Mouse (Mus musculus): ENCODE results near the gene Gnai2. TPM values are rescaled to one million over a fixed set of nuclear protein-coding genes. Genes with fewer than 3 reads are reported as not detected.

The Gnai2 gene
- polyA plus RNA-seq, 1 experiment from 2014 or later, result 265 TPM

DNA sequence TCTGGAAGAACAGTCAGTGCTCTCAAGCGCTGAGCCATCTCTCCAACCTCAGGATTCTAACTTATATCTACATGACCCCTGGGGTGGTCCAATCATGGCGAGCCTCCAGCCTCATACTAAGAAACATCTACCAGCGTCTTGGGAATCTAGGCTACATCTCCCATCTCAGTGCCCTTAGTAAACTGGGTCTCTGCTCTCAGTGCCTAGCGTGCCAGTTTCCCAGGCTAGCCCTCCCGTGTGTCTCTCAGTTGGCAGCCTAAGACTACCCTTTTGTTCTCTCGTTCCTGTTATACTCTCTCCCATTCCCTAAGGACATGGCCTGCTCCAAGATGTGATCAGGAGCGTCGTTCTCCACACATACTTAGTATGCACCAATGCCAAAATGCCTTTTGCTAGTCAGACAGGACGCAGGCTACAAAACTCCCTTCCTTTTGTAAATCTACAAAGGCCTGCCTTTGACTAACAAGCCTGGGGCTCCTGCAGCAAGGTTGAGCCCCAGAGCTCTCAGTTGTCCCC is 3.8 kb downstream of the Gnai2 start:
- Histone ChIP-seq H3K9ac (ENCODE audit: low read depth, low read length) (no peak overlapping the region), H3K36me3 (ENCODE audit: control insufficient read depth, insufficient read depth) (peaks cover 5% of the 10 kb centered on the region; the same call in 1 of the 2 replicates), H3K27me3 (replicated peaks; ENCODE audit: control insufficient read depth, insufficient read depth, low read length) (no peaks in the 10 kb centered on the region), H3K9me3 (ENCODE audit: control insufficient read depth) (no peaks in the 10 kb centered on the region), H3K4me3 (ENCODE audit: low read depth, low read length) (no peak overlapping the region), H3K4me2 (replicated peaks; ENCODE audit: low read depth) (peak overlapping the region; percentile 13; the same call in 1 of the 2 replicates), H3K27ac (ENCODE audit: low read depth, low read length) (no peak overlapping the region), H3K4me1 (replicated peaks; ENCODE audit: control insufficient read depth, insufficient read depth, low read length) (peaks cover 23% of the 10 kb centered on the region)
- WGBS, result 83% methylated on average over 9 of the region's 9 CpGs
- ATAC-seq, result no peak
- TF ChIP-seq CTCF (IDR thresholded peaks at IDR 0.05; ENCODE audit: low read depth), result no peak

DNA sequence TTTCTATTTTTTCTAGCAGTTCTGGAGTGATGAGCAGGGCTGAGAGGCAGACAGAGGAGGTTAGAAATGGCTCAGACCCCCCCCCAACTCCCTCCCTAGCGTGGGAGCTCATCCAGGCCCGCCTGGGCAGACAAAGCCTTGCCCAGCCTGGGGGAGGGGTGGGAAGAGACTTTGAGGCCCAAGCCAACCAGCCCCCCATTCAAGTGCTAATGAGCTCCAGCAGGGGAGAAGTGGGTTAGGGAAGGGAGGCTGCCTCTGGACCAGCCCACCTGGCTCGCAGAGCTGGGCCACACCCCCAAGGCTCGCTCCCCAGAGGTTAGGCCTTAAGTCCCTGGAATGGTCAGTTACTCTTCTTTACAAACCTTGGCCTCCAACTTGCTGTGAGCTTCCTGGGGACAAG is 4.6 kb downstream of the Gnai2 start:
- Histone ChIP-seq H3K36me3 (ENCODE audit: control insufficient read depth, insufficient read depth) (peaks cover 5% of the 10 kb centered on the region; the same call in 1 of the 2 replicates), H3K27me3 (replicated peaks; ENCODE audit: control insufficient read depth, insufficient read depth, low read length) (no peaks in the 10 kb centered on the region), H3K4me1 (replicated peaks; ENCODE audit: control insufficient read depth, insufficient read depth, low read length) (peaks cover 20% of the 10 kb centered on the region), H3K4me3 (ENCODE audit: low read depth, low read length) (no peak overlapping the region), H3K9me3 (ENCODE audit: control insufficient read depth) (no peaks in the 10 kb centered on the region), H3K9ac (ENCODE audit: low read depth, low read length) (no peak overlapping the region), H3K4me2 (replicated peaks; ENCODE audit: low read depth) (peak overlapping the region; percentile 27; the same call in 1 of the 2 replicates), H3K27ac (ENCODE audit: low read depth, low read length) (no peak overlapping the region)
- TF ChIP-seq CTCF (IDR thresholded peaks at IDR 0.05; ENCODE audit: low read depth), result no peak
- no peak for ATAC-seq
- 50% methylated on average over 4 of the region's 4 CpGs for WGBS

DNA sequence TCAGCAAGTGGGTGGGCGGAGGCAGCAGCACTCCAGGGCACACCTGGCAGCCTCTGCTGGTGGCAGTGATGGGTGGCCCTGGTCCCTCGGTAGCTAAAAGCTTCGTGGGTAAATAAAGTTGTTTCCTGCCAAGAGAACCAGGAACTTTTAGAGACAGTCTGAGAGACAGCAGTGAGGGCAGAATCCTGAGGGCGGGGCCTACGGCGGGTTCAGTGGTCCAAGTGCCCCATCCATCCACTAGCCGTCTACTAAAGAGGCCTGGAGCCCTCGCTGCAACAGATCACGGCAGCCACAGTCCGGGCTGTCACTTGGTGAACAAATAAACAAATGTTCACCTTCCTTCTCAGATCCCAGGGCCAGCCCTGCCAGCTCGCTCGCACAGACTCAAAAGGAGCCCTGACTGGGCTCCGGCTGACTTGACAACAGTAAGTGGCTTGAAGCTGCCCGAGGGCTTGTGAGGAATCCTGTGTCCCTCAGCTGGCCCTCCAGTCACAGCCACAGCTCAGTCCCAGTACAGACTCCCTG is 5.2 kb downstream of the Gnai2 start:
- H3K9ac ChIP-seq (ENCODE audit: low read depth, low read length), result no peak overlapping the region
- 27% methylated on average over 14 of the region's 14 CpGs for WGBS
- ATAC-seq, result no peak

DNA sequence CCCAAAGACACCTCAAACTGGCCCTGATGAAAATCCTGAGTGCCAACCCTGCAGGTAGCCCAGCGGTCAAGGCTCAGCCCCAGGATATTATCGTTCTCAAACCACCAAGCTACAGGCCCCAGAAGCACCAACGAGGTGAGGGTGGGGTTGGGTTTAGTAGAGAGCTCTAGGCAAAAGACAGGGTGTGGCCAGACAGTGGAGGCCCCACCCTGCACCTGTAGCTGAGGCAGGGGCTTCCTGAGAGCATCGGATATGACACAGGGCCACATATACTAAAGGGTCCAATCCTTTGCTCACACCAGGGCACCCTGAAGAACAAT is 5.8 kb downstream of the Gnai2 start:
- 18% methylated on average over 4 of the region's 4 CpGs for WGBS
- ATAC-seq, result no peak
- Histone ChIP-seq H3K27me3 (replicated peaks; ENCODE audit: control insufficient read depth, insufficient read depth, low read length) (no peaks in the 10 kb centered on the region), H3K4me3 (ENCODE audit: low read depth, low read length) (no peak overlapping the region), H3K4me2 (replicated peaks; ENCODE audit: low read depth) (0 out of 2 replicates have a peak overlapping the region, but pooled peaks have one; percentile 32), H3K9me3 (ENCODE audit: control insufficient read depth) (no peaks in the 10 kb centered on the region), H3K27ac (ENCODE audit: low read depth, low read length) (peak overlapping the region; percentile 54; the same call in 1 of the 2 replicates), H3K9ac (ENCODE audit: low read depth, low read length) (no peak overlapping the region), H3K36me3 (ENCODE audit: control insufficient read depth, insufficient read depth) (peaks cover 14% of the 10 kb centered on the region; the same call in 1 of the 2 replicates), H3K4me1 (replicated peaks; ENCODE audit: control insufficient read depth, insufficient read depth, low read length) (peaks cover 22% of the 10 kb centered on the region)
- TF ChIP-seq CTCF (IDR thresholded peaks at IDR 0.05; ENCODE audit: low read depth), result no peak

More for the DNA sequence above, 5.2 kb downstream of the Gnai2 start:
- H3K4me1 ChIP-seq (replicated peaks; ENCODE audit: control insufficient read depth, insufficient read depth, low read length), result peaks cover 21% of the 10 kb centered on the region
- no peak overlapping the region for H3K4me3 ChIP-seq (ENCODE audit: low read depth, low read length)
- no peaks in the 10 kb centered on the region for H3K9me3 ChIP-seq (ENCODE audit: control insufficient read depth)
- H3K4me2 ChIP-seq (replicated peaks; ENCODE audit: low read depth), result peak overlapping the region; percentile 27
- no peaks in the 10 kb centered on the region for H3K27me3 ChIP-seq (replicated peaks; ENCODE audit: control insufficient read depth, insufficient read depth, low read length)
- peaks cover 11% of the 10 kb centered on the region; the same call in 1 of the 2 replicates for H3K36me3 ChIP-seq (ENCODE audit: control insufficient read depth, insufficient read depth)
- no peak for TF ChIP-seq CTCF (IDR thresholded peaks at IDR 0.05; ENCODE audit: low read depth)
- H3K27ac ChIP-seq (ENCODE audit: low read depth, low read length), result peak overlapping the region; percentile 57; the same call in 1 of the 2 replicates

DNA sequence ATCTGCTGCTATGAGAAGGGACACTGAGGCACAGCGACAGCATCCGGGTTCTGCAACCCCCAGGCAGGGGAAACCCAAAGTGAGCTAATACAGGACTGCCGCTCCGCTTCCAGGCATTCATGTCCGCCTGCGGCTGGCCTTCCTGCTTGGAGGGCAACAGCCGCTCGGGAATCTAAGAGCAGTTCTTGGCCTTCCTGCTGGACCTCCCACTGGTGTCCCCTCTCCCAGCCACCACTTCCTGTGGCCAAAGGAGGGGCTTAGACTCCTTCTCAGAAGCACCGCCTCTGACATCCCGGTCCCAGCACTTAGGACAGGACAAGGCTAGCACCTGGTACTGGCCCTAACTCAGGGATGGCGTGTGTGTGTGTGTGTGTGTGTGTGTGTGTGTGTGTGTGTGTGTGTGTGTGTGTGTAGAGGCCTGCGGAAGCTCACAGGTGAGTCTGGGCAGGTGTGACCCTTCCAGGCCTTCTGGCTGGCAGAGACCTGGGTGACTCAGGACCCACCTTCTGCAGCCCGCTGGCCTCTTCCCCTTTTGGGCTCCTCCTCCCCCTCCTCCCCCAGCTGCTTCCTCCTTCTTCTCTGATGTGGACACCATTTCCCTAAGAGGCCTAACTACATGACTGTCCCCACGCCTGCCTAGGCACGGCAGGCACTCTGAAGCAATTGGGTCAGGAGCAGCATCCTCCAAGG is 6.3 kb downstream of the Gnai2 start:
- ATAC-seq, result no peak
- H3K36me3 ChIP-seq (ENCODE audit: control insufficient read depth, insufficient read depth), result peaks cover 14% of the 10 kb centered on the region; the same call in 1 of the 2 replicates
- 56% methylated on average over 15 of the region's 15 CpGs for WGBS
- peak overlapping the region; percentile 32 for H3K4me2 ChIP-seq (replicated peaks; ENCODE audit: low read depth)
- no peak overlapping the region for H3K4me3 ChIP-seq (ENCODE audit: low read depth, low read length)
- no peak overlapping the region for H3K9ac ChIP-seq (ENCODE audit: low read depth, low read length)
- peak overlapping the region; percentile 54; the same call in 1 of the 2 replicates for H3K27ac ChIP-seq (ENCODE audit: low read depth, low read length)
- peaks cover 27% of the 10 kb centered on the region for H3K4me1 ChIP-seq (replicated peaks; ENCODE audit: control insufficient read depth, insufficient read depth, low read length)
- H3K9me3 ChIP-seq (ENCODE audit: control insufficient read depth), result no peaks in the 10 kb centered on the region
- no peak for TF ChIP-seq CTCF (IDR thresholded peaks at IDR 0.05; ENCODE audit: low read depth)
- no peaks in the 10 kb centered on the region for H3K27me3 ChIP-seq (replicated peaks; ENCODE audit: control insufficient read depth, insufficient read depth, low read length)

DNA sequence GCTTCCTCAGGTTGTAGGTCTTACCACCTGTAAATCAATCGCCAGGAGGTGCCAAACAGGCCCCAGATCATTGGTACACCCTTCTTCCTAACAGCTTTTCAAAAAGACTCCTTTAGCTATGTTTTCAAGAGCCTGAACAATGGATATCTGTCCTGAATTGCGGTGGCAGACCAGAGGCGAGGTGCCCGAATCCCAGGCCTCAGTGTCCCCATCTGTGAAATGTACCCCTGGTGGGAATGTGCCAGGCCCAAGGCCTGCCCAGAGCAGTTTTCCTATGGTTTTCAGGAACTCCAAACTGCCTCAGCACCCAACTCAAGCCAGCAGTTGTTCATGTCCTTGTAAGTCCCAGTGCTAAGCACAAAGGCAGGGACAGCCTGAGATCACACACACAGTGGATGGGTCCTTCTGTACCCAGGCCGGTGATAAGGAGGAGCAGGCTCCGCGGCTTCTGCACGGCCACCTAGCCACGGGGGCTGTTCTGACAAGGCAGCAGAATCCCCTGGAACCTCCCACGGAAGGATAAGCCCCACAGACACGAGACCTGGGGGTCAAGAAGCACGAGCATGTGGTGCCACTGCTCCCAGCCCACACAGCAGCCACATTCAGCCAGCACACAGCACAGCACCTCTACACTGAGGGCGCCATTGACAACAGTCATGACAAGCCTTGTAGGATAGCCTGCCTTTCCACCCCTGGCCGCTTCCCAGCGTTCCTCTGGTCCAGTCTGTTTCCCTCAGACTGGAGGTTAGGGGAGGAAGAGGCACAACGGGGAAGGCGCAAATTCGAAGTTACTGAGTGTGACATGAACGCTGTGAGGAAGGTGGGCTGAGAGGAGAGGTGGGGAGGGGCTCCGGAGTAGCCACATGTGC is 7.5 kb downstream of the Gnai2 start:
- no peaks in the 10 kb centered on the region for H3K9me3 ChIP-seq (ENCODE audit: control insufficient read depth)
- H3K27ac ChIP-seq (ENCODE audit: low read depth, low read length), result peak overlapping the region; percentile 54
- no peak for ATAC-seq
- peaks cover 27% of the 10 kb centered on the region for H3K4me1 ChIP-seq (replicated peaks; ENCODE audit: control insufficient read depth, insufficient read depth, low read length)
- no peak overlapping the region for H3K4me3 ChIP-seq (ENCODE audit: low read depth, low read length)
- no peak overlapping the region for H3K4me2 ChIP-seq (replicated peaks; ENCODE audit: low read depth)
- WGBS, result 53% methylated on average over 20 of the region's 20 CpGs
- 0 out of 2 replicates have a peak overlapping the region, but pooled peaks have one; percentile 0 for H3K9ac ChIP-seq (ENCODE audit: low read depth, low read length)
- H3K36me3 ChIP-seq (ENCODE audit: control insufficient read depth, insufficient read depth), result peaks cover 17% of the 10 kb centered on the region
- H3K27me3 ChIP-seq (replicated peaks; ENCODE audit: control insufficient read depth, insufficient read depth, low read length), result no peaks in the 10 kb centered on the region
- no peak for TF ChIP-seq CTCF (IDR thresholded peaks at IDR 0.05; ENCODE audit: low read depth)

All from intestine, postnatal 0 days (tissue).